Mouse (Mus musculus): ENCODE measurements at regions not wholly inside any gene's neighbourhood (a gene's known extent, or its start where the extent isn't known, plus 50 kb on each side); places are given as distances from the start of the nearest gene placed in this dataset.

DNA sequence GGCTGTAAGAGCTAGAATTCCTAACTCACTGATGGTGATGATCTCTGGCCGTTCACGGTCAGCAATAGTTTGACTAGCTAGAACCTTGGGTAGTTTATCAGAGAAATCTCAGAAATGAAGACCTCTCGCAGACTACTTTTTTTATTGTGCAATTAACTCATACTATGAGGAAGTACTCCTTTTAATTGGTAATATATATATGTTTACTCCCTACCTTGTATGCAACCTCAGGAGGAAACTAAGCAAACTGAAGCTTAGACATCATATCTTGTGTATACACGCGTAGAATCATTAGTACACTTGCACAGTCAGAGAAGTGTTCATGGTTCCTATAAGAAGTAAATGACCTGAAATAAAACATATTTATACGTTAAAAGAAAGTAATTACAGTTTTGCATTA lies 157.2 kb downstream of the Gm11146 start:
- DNase-seq: no peak

GRCm38 (mm10) chr16:77444006-77444405 lies 157.9 kb downstream of the Gm11146 start:
- DNase-seq: no peak

DNA sequence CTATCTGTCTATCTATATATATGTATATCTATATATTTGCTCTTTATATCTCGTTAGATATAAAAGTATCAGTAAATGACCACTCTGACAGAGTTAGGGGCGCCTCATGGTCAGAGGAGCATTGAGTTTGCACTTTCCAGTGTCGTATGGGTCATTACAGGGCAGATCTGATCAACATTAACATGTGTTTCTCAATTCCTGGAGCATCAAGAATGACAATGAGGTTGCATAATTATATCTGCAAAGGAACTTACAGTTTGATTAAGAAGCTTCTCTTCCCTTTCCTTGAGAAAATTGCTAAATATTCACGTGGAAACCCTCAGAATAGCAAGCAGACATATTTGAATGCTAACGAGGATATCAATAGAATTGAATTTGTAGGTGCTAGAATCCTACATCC lies 158.6 kb downstream of the Gm11146 start:
- DNase-seq: no peak

GRCm38 (mm10) chr16:77442866-77443265 lies 159.0 kb downstream of the Gm11146 start:
- DNase-seq: no peak

GRCm38 (mm10) chr16:77431345-77431744 lies 170.5 kb downstream of the Gm11146 start:
- DNase-seq: no peak

DNA sequence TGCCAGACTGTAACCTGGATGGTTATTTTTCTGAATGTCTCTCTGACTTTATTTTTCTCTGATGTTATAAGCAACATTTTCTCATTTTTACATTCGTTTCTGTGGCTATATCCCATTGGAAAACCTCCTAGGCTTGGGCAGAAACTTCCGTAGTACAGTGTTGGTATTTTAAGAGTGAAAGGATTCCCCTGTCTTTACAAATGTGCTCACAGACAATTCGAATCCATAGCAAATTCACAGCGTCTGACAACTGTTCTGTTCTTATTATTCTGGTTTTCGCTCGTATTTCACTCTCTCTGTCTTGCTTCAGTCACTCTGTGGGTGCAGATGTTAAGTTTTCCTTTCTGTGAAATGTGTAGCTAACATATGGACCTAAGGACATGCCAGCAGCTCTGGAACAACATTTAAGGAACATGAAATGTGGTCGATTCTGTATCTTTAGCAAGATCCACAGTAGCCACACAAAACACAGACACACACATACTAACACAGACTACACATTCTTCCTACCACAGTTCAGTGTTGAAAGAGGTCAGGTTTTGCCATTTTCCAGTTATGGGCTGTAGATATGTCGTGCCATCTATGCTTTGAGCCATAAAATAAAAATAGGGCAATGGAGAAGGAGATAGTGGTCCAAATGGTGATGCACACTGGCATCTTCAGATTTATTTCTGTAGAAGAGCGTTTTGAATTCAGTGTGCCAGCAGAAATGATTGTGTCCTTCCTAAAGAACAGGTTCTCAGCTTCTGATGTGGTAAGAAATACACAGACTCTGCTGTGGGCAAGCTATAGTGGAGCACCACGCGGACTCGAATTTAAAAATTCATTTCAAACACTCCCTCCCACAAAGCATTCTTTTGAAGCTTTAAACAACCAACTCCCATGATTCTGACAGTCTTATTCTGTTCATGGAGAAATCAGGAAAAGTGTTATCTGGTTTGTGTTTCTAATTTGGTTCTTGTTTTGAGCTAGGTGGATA lies 179.2 kb downstream of the Gm11146 start:
- DNase-seq: no peak

GRCm38 (mm10) chr16:77421591-77422024 lies 180.3 kb downstream of the Gm11146 start:
- peak; percentile 8 for DNase-seq

DNA sequence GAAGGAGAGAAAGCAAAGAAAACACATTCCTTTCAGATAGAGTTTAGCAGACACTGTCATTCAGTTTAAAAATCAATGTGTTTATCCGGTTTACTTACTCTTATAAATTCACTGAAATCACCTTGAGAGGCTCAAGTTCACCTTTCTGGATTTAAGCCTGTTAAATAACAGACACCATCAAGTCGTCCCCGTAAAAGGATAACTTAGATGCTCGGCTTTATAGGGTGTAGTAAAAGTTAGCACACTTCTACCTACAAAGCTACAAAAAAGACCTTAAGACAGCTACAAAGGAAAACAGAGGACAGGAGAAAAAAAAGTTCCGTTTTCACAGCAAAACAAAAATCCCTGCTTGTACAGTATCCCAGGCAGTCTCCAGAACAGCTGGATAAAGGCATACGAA lies 180.9 kb downstream of the Gm11146 start:
- DNase-seq: no peak

DNA sequence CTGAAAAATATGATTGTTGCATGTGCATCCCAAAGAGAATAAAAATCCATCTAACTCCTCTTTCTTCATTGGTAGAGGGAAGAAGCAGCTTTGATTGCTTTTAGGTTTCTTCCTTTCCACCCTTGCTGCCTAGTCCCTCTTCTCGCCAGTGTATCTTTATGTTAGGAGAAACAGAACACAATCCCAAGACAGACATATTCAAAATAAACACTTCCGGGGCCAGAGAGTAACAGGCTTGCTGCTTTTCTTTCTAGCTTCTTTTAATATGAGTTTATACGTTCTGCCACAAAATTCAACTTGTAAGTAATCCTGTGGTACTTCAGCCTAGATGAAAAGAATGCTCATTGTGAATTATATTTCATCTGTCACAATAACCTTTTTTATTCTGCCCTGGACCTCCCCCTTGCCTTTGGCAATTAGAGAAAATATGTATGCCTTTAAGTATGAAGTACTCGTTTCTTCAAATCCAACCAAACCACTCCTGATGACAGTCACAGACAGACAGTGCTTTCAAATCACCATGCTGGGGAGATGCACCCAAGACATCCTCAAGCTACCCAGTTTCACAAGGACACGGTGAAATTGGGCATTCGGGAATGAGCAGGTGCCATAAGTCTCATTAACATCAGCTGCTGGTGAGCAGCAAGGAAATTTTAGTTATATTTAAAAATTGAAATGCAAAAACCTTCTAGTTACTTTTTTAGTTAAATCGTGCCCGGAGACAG lies 181.6 kb downstream of the Gm11146 start:
- no peak for DNase-seq

DNA sequence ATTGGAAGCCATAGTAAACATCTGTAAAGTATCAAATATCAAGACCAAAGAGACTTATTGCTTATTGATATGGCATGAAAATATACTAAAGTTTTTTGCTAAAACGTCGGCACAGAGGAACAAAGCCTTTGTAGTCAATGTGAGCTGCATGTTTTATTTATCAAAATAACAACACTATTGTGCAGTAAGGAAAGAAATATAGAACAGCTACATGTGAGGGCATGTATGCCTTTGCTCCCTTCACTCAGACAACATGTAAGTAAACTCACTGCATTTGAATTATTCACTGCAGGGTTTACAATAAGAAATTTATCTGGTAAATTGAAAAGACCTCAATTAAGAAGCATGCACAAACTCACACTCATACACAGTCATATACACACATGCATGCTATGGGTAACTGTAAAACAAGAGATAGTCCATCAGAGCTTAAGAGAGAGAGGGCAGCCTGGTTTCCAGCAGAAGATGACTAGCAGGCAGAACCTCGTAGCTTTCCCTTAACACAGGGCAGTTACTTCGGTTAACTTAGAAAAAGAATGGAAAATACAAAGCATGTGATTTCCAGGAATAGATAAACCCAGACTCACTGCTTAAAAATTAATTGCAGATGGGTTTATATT lies 182.7 kb downstream of the Gm11146 start:
- DNase-seq: no peak

DNA sequence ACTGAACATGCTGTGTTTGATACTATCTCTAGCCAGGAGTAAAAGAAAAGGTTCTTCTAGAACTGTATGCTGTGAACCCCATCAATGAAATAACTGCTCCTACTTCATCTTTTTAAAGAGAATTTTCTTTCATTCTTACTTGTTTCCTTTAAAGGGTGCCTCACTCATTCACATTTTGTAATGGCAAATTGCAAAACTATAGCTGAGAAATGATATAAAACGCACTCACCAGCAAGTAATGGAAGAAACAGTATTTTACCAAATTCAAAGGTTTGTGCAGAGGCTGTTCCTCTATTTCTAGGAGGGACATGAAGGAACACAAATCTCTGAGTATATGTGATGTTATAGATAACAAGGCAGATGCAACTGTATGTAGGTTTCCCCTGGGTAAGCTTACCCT lies 183.4 kb downstream of the Gm11146 start:
- DNase-seq: no peak

DNA sequence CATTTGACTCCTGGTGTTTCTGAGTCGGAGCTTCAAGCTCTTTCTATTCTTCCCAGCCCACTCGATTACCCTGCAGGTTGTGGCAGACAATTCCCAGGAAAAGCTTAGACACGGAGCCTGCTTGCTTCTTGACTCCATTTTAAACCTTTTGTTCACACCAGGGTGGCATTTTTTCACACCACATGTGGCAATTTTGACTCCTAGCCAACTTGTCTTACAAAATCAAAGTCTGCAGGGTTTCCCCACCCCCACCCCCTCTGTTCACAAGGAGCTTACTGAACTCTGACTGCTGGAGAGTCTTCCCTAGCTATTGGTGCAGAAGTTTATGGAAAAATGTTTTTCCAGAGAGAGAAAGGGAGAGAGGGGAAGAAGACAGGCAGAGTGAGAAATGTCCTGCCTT lies 184.1 kb downstream of the Gm11146 start:
- DNase-seq: peak; percentile 16

DNA sequence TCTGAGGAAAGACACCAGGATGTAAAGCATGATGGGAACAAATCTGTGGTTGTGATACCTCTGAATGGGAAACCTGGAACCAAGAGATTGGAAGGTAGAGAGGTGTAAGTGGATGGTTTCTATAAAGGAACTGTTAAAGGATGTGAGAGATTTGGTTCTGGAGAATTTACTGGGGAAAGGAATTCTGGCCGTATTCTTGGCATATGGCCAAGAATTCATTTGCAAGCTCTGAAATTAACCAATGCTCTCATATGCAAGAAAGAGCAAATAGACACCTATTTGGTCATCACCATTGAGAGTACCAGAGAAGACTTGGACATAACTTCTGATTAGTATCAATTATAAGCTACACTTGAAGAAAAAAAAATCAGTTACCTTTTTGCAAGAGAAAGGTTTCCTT lies 187.3 kb downstream of the Gm11146 start:
- DNase-seq: no peak

DNA sequence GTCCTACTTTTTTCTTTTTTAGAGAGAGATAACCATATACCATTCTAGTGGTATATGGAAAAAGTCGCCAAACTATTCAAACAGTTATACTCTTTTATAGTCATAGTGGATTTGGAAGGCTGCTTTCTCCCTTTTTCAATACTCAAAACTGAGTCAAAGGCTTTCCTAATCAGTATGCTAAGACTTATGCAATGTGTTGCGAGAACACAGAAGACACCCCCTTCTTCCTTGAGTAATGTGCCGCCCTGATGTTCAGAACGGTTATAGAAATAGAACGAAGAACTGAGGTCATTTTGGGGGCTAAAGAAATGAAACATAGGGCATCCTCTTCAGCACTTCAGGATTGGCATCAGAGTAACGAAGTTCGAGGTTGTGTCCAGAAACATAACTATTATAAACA lies 192.7 kb downstream of the Gm11146 start:
- no peak for DNase-seq

GRCm38 (mm10) chr16:77406999-77407398 lies 194.9 kb downstream of the Gm11146 start:
- DNase-seq: no peak

- DNase-seq: no peak
Observed at GRCm38 (mm10) chr16:77405859-77406258, 196.0 kb downstream of the Gm11146 start.

GRCm38 (mm10) chr16:77405181-77405818 lies 196.6 kb downstream of the Gm11146 start:
- DNase-seq: no peak

- DNase-seq: no peak
Observed at GRCm38 (mm10) chr16:77402711-77403280, 199.1 kb downstream of the Gm11146 start.

- no peak for DNase-seq
Observed at GRCm38 (mm10) chr16:77401185-77401943, 200.5 kb downstream of the Gm11146 start.

- DNase-seq: peak; percentile 42
Observed at GRCm38 (mm10) chr16:77400276-77400891, 201.5 kb downstream of the Gm11146 start.

DNA sequence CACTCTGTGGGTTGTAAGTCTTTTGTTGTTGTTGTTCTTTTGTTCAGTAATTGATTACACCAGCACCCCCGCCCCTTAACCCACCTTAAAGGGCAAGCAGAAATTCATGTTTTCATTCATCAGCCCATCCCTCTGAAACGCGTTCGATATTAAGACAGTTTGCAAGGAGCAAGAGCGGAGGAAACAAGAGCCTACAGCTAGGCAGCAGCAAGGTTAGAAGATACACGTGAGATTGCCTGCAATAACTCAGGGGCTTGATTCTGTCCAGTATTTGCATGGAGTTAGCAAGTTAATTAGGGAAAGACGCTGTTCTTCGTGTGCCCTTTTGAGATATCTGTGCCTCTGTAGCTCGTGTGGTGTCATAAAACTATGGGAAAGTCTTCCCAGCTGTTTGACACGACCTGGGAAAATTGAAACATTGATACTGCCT lies 202.0 kb downstream of the Gm11146 start:
- no peak for DNase-seq
